Mouse (Mus musculus): ENCODE results near the gene Fam181a. TPM values are rescaled to one million over a fixed set of nuclear protein-coding genes. Genes with fewer than 3 reads are reported as not detected.

Gene Fam181a
- total and polyA plus RNA-seq, 3 experiments: not detected

GRCm38 (mm10) chr12:103306224-103306623 is 4.6 kb upstream of the Fam181a start:
- H3K9me3 ChIP-seq (replicated peaks; ENCODE audit: low read length): peaks cover 18% of the 10 kb centered on the region
- H3K4me1 ChIP-seq (ENCODE audit: control insufficient read depth in 1 of 2, insufficient read depth in 2 of 2): no peaks in the 10 kb centered on the region
- H3K27ac ChIP-seq (ENCODE audit: insufficient read depth, low read depth): no peak overlapping the region
- peak; percentile 26 for DNase-seq (ENCODE audit: extremely low read depth)
- H3K9ac ChIP-seq (ENCODE audit: insufficient read depth, low read depth): no peak overlapping the region
- H3K36me3 ChIP-seq (replicated peaks in 1 of 2; ENCODE audit: control insufficient read depth in 1 of 2, insufficient read depth in 1 of 2, low read length in 1 of 2): no peaks in the 10 kb centered on the region
- H3K79me2 ChIP-seq (replicated peaks; ENCODE audit: control insufficient read depth, extremely low read depth, insufficient read depth, poor library complexity, severe bottlenecking): no peaks in the 10 kb centered on the region
- dilution Hi-C loops (cut with MboI; ENCODE audit: extremely low pct_ligation_motif_present, extremely low pct_unique_long_range_greater_than_20kb, low sequenced_read_pairs) (no loop called here), in situ Hi-C loops (cut with MboI; ENCODE audit: low pct_ligation_motif_present, low pct_unique_long_range_greater_than_20kb, low sequenced_read_pairs) (loop anchor here (5.0 kb wide), 1 partner anchor 164 kb away; no protein-coding TSS in a partner anchor)
- H3K27me3 ChIP-seq (replicated peaks): peaks cover 21% of the 10 kb centered on the region
- H3K4me3 ChIP-seq (replicated peaks in 1 of 3; ENCODE audit: low read depth in 2 of 3, low read length in 2 of 3, poor library complexity in 1 of 3): no peak overlapping the region
- TF ChIP-seq RAD21 (IDR thresholded peaks at IDR 0.05; ENCODE audit: low read depth, low read length) (peak; percentile 67), SMC3 (IDR thresholded peaks at IDR 0.05; ENCODE audit: low read depth, low read length) (peak; percentile 60), ZNF384 (IDR thresholded peaks at IDR 0.05; ENCODE audit: low read depth, low read length) (no peak), CTCF (conservative IDR thresholded peaks at IDR 0.05 in 1 of 2, IDR thresholded peaks at IDR 0.05 in 1 of 2; ENCODE audit: low read depth in 2 of 2, low read length in 2 of 2) (peak in 1 of 2 experiments; percentile 73; a peak in 2 of 4 replicates)
- no peak overlapping the region for H3K4me2 ChIP-seq (ENCODE audit: insufficient read depth, low read depth, poor library complexity, severe bottlenecking)

GRCm38 (mm10) chr12:103306720-103307119 is 4.1 kb upstream of the Fam181a start:
- no peaks in the 10 kb centered on the region for H3K79me2 ChIP-seq (replicated peaks; ENCODE audit: control insufficient read depth, extremely low read depth, insufficient read depth, poor library complexity, severe bottlenecking)
- no peak overlapping the region for H3K9ac ChIP-seq (ENCODE audit: insufficient read depth, low read depth)
- no peak overlapping the region for H3K27ac ChIP-seq (ENCODE audit: insufficient read depth, low read depth)
- no peaks in the 10 kb centered on the region for H3K4me1 ChIP-seq (ENCODE audit: control insufficient read depth in 1 of 2, insufficient read depth in 2 of 2)
- no peak overlapping the region for H3K4me3 ChIP-seq (replicated peaks in 1 of 3; ENCODE audit: low read depth in 2 of 3, low read length in 2 of 3, poor library complexity in 1 of 3)
- dilution Hi-C loops (cut with MboI; ENCODE audit: extremely low pct_ligation_motif_present, extremely low pct_unique_long_range_greater_than_20kb, low sequenced_read_pairs): no loop called here
- H3K4me2 ChIP-seq (ENCODE audit: insufficient read depth, low read depth, poor library complexity, severe bottlenecking): no peak overlapping the region
- peaks cover 18% of the 10 kb centered on the region for H3K9me3 ChIP-seq (replicated peaks; ENCODE audit: low read length)
- TF ChIP-seq TBP (conservative IDR thresholded peaks at IDR 0.05; ENCODE audit: low read depth, low read length) (no peak), IRF4 (IDR thresholded peaks at IDR 0.05; ENCODE audit: low read depth, low read length) (0 out of 2 replicates have a peak, but pooled peaks have one; percentile 9), SMC3 (IDR thresholded peaks at IDR 0.05; ENCODE audit: low read depth, low read length) (peak; percentile 85), ZC3H11A (IDR thresholded peaks at IDR 0.05; ENCODE audit: low read depth, low read length) (peak; percentile 35), BHLHE40 (IDR thresholded peaks at IDR 0.05; ENCODE audit: low read depth, low read length) (no peak), RAD21 (IDR thresholded peaks at IDR 0.05; ENCODE audit: low read depth, low read length) (peak; percentile 54), CTCF (conservative IDR thresholded peaks at IDR 0.05 in 1 of 2, IDR thresholded peaks at IDR 0.05 in 1 of 2; ENCODE audit: low read depth in 2 of 2, low read length in 2 of 2) (peak in 1 of 2 experiments; percentile 80; a peak in 3 of 4 replicates)
- H3K36me3 ChIP-seq (replicated peaks in 1 of 2; ENCODE audit: control insufficient read depth in 1 of 2, insufficient read depth in 1 of 2, low read length in 1 of 2): no peaks in the 10 kb centered on the region
- peaks cover 23% of the 10 kb centered on the region for H3K27me3 ChIP-seq (replicated peaks)
- DNase-seq (ENCODE audit: extremely low read depth): peak; percentile 58
- in situ Hi-C loops (cut with MboI; ENCODE audit: low pct_ligation_motif_present, low pct_unique_long_range_greater_than_20kb, low sequenced_read_pairs): loop anchor here (5.0 kb wide), 1 partner anchor 164 kb away; no protein-coding TSS in a partner anchor

GRCm38 (mm10) chr12:103311921-103312320 is 1.1 kb downstream of the Fam181a start:
- Histone ChIP-seq H3K4me1 (ENCODE audit: control insufficient read depth in 1 of 2, insufficient read depth in 2 of 2) (peaks cover 3 to 15% of the 10 kb centered on the region in 2 experiments; a peak in 3 of 4 replicates), H3K4me2 (ENCODE audit: insufficient read depth, low read depth, poor library complexity, severe bottlenecking) (no peak overlapping the region), H3K9me3 (replicated peaks; ENCODE audit: low read length) (peaks cover 12% of the 10 kb centered on the region), H3K4me3 (replicated peaks in 1 of 3; ENCODE audit: low read depth in 2 of 3, low read length in 2 of 3, poor library complexity in 1 of 3) (no peak overlapping the region), H3K9ac (ENCODE audit: insufficient read depth, low read depth) (no peak overlapping the region), H3K79me2 (replicated peaks; ENCODE audit: control insufficient read depth, extremely low read depth, insufficient read depth, poor library complexity, severe bottlenecking) (no peaks in the 10 kb centered on the region), H3K36me3 (replicated peaks in 1 of 2; ENCODE audit: control insufficient read depth in 1 of 2, insufficient read depth in 1 of 2, low read length in 1 of 2) (no peaks in the 10 kb centered on the region), H3K27me3 (replicated peaks) (peaks cover 42% of the 10 kb centered on the region), H3K27ac (ENCODE audit: insufficient read depth, low read depth) (no peak overlapping the region)
- dilution Hi-C loops (cut with MboI; ENCODE audit: extremely low pct_ligation_motif_present, extremely low pct_unique_long_range_greater_than_20kb, low sequenced_read_pairs) (no loop called here), in situ Hi-C loops (cut with MboI; ENCODE audit: low pct_ligation_motif_present, low pct_unique_long_range_greater_than_20kb, low sequenced_read_pairs) (no loop called here)
- no peak for DNase-seq (ENCODE audit: extremely low read depth)
- TF ChIP-seq ZNF384 (IDR thresholded peaks at IDR 0.05; ENCODE audit: low read depth, low read length) (no peak), PAX5 (IDR thresholded peaks at IDR 0.05; ENCODE audit: low read length) (no peak), MYC (IDR thresholded peaks at IDR 0.05; ENCODE audit: low read depth, low read length) (no peak), EP300 (IDR thresholded peaks at IDR 0.05; ENCODE audit: low read length) (no peak), GABPA (IDR thresholded peaks at IDR 0.05; ENCODE audit: insufficient replicate concordance, low read depth, low read length) (no peak)

Measured in CH12.LX (cell line).